Mouse (Mus musculus): Measurements from ENCODE around the gene Igsf23.
"Not testable (repeated sequence)": the region's sequence is repeated elsewhere in the genome, so short reads cannot be mapped to it uniquely, and the experiment has no call there.

Gene Igsf23

DNA sequence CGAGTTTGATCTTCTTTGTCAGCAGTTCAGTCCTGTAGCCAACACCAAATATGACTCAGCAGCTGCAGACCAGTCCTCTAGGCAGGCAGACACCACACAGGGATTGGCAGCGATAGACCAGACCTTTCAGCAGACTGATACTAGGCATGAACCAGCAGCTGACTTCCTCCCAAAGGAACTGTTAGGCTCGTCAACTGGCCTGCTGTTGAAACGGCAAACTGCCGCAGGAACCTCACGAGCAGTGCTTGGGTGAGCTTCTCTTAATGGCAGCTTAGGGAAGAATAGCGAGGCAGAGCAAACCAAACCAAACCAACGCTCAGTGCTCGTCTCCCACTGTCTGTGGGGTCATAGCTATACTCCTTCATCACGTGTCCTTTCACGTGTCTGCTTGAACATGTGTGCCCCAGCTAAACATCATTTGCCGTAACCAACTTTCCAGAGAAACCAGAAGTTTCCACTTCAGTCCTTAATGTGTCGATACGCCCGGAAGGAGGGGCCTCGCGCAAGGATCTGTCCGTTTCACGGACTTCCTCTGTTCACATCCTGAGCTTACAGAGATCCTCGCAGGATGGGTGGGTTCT is 15.3 kb downstream of the Igsf23 start:
- DNase-seq = no peak

DNA sequence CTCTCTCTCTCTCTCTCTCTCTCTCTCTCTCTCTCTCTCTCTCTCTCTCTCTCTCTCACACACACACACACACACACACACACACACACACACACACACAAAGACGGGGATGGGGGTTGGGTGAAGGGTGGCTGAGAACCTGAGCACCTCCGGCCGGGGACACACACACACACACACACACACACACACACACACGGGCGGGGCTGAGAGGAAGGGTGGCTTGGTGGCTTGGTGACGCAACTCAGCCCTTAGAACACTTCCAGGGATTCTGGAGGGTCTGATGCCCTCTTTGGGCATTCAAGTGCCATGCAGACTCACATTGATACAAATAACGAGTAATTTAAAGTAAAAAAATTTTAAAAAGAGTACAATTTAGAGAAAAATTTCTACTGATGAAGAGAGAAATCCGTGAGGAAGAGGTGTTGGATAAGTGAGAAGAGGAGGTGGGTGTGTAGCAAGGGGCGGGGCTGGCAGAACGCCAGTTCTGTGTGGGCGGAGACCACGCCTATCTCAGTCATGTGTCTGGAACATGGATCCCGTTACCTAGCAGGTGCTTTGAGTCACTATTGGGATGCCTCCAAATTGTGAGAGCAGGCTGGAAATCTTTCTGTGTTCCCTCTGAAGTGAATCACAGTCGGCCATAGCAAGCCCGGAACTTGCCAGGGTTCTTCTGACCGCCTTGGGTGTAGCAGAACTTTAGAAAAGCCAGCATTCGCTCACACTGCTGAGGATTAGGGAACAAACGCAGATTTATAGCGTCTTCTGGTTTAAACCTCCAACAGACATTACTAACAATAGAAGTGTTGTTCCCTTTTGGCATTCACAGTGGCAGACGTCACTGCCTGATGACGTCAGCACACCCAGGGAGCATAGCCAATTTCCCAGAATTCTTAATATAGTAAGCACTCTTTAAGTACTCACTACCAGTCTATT is 17.4 kb downstream of the Igsf23 start:
- peak; percentile 58 for DNase-seq

DNA sequence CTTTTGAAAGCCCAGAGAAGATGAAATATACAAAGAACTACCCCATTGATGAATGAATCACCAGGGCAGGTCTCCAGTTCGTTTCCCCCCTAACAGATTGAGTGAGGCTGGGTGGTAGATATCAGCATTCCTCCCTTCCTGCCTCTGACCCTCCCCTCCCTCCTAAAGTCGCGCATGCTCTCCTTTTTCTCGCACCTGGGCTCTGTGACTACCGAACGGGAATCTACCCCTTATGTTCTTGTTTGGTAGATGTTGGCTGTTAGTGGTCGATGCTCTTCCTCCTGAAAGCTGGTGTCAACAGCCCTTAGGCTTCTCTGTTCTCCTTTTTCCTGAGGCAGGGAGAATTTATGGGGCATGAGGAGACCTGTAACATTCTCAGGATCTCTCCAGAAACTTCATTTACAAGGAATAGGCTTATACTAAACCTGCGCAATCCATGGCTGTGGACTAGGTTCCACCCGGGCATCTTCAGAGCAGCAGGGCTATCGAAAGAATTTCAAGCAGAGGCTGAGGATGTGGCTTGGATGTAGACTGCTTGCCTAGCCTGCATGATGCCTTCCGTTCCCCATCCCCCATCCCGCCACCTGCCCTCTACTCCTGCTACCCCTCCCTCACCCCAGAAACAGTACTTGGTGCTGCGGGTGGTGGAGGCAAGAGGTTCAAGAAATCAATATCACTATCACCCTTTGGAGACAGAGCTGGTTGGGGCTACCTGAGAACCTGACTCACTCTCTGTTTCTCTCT is 18.3 kb downstream of the Igsf23 start:
- peak; percentile 12 for DNase-seq

DNA sequence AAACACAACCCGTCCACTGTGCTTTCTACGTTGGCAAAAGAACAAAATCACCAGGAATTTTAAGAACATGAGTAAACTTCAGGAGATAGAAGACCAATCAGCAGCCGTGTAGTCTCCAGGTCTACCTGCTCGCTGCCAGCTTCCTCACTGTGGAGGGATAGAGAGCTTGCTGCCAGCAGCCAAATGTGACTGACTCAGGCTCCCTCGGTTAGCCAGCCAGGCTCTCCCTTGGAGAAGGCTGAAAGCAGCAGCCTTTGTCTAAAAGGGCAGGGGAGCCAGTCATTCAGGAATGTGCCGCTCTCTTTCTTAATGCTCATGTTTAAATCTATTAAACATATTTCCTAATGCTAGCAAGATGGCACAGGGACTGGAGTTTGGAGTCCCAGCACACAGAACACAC is 20.1 kb downstream of the Igsf23 start:
- not testable (repeated sequence) for DNase-seq

DNA sequence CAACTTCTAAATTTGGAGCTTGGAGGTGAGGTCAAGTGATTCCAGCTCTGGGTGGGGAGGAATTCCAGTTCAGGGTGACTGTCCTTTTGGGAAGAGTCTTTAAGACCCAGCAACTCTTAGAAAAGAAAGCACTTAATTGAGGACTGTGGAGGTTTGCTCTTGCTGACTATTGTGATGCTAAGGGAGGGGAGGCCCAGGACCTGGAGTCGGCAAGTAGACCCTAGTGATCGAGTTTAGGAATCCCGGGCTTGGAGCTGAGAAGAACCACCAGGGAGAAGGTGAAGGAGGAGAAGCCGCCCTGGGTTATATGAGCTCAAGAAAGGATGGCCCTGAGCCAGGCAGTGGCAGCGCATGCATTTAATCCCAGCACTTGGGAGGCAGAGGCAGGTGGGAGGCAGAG is 22.1 kb downstream of the Igsf23 start:
- DNase-seq = no peak

DNA sequence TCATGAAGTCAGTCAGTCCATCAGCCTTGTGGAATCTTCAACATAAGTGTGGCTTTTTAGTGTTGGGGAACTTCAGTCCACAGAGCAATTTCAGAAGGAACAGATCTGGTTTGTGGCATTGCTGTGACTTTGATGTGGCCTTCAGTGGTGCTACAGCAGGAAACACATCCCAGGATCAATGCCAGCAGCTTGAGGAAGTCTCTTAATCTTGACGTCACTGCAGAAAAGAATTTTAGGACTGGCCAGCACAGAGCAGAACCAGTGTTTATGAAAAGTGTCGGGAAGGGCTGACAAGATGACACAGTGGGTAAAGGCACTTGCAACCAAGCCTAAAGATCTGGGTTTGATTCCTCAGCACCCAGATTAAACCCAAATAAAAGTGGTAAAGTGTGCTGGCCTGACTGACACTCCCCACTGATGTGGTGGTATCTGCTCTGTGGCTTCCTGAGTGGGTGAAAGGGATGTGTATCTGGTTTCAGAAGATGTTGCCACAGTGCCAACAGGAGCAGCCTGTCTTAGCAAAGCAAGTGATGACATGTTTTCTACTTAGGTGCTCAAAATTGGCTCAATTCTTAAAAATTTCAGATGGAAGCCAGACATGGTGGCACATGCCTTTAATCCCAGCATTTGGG is 23.6 kb downstream of the Igsf23 start:
- no peak for DNase-seq

DNA sequence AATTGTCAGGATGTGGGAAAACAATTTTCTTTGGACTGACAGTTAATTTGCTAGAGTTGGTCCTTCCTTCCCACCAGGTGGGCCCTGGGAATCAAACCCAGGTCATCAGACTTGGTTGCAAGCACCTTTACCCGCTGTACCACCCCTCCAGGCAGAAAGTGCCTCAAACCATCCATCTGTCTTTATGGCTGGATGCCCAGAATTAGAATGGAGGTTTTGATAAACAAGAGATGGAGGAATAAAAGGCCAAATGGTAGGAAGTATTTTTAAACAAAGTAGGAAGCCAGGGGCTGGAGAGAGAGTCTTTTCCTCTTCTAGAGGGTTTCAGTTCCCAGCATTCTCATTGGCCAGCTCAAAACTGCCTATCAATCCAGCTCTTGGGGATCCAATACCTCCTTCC is 25.2 kb downstream of the Igsf23 start:
- no peak for DNase-seq

DNA sequence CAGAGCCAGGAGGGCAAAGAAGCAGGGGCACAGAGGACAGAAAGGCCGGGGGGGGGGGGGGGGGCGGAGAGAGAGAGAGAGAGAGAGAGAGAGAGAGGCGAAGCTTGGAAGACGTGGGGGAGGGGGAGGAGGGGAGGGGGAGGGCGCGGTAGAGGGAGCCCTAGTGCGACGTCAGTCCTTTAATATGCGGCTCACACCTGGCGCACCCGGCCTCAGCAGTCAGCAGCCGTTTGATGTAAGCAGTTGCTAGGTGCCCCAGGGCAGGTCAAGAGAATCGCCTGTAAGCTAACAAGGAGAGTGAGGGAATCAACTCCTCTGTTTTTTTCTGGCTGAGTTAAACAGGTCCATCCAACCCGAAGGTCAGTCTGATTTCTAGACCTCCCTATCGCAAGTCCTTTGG is 26.8 kb downstream of the Igsf23 start:
- peak; percentile 23 for DNase-seq

DNA sequence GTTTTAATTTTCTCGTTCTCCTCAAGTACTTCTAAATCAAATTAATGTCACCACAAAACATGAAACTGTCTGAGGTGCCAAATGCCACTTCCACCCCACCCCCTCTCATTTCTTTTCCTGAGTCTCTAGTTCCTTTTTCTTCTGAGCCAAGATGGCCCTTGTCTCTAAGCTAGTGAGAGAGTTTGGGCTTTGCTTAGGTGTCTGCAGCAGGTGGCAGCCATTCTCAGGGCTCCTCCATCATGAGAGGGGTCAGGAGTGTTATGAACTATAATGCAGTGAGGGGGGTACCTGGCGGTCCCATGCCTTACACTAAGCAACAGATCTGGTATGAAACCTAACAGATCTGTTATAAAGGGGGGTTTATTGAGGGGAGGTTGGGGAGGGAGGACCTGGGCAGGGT is 27.2 kb downstream of the Igsf23 start:
- no peak for DNase-seq

DNA sequence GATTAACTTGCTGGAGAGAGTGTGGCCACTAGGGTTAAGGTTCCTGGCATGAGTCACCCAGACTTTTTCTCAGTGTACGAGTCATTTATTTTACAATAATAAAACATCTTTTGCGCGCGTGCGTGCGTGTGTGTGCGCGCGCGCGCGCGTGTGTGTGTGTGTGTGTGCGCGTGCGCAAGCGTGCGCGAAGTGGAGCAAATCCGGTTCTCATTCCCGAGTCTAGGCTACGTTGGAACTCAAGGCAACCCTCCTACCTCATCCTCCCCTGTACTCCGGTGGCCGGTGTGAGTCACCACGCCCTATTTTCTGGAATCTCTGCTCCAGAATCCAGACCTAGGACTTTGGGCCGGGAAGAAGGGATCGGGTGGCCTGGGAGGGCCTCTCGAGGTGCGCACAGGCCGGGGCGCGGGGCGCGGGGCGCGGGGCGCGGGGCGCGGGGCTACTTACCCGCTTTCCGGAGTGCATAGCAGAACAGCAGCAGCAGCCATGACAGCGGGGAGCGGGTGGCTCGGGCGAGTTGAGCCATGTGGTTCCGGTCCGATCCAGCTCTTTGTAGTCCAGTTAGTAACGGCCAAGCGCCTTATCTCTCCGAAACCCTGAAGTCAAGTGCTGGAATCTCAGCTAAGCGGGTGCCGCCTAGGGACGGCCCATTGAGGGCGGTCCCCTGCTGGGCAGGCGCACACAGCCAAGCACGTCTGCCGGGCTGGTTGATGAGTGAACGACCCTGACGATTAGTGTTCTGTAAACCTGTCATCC is 29.9 kb downstream of the Igsf23 start, which contains the start of gene Pvr:
TSS of gene Pvr (minus strand) at position 655 of the 756 bp plus-strand sequence.
- DNase-seq = peak; percentile 76

DNA sequence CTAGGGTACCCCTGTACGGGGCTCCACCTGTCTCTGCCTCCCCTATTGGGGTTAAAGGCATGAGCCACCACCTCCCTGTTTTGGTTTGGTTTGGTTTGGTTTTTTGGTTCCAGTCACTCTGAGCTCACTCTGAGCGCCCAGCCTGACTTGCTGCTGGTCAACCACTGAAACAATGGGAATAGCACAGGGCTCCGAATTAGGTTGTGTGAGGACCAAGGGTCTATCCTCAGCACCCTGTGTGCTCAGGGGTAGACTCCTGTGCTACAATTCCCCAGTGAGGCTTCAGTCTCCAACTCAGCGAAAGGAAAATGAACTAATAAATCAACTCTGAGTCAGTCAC is 30.4 kb downstream of the Igsf23 start:
- DNase-seq = no peak

DNA sequence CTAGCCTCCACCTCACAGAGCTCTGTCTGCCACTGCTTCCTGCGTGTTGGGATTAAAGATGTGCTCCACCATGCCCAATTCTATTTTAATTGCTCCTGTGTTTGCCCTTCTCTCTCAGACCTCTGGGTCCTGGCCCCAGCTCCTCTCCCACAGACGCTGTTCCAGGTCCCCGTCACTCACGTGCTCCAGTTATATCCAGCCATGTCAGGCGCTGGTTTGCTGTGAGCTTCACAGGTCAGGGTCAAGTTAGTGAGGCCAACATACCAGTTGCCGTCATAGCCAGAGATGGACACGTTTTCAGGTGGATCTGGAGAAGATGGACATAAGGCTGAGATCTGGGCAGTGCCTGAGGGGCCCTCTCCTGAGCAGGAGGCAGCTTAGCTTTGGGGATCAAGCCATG is 36.0 kb downstream of the Igsf23 start:
- no peak for DNase-seq

DNA sequence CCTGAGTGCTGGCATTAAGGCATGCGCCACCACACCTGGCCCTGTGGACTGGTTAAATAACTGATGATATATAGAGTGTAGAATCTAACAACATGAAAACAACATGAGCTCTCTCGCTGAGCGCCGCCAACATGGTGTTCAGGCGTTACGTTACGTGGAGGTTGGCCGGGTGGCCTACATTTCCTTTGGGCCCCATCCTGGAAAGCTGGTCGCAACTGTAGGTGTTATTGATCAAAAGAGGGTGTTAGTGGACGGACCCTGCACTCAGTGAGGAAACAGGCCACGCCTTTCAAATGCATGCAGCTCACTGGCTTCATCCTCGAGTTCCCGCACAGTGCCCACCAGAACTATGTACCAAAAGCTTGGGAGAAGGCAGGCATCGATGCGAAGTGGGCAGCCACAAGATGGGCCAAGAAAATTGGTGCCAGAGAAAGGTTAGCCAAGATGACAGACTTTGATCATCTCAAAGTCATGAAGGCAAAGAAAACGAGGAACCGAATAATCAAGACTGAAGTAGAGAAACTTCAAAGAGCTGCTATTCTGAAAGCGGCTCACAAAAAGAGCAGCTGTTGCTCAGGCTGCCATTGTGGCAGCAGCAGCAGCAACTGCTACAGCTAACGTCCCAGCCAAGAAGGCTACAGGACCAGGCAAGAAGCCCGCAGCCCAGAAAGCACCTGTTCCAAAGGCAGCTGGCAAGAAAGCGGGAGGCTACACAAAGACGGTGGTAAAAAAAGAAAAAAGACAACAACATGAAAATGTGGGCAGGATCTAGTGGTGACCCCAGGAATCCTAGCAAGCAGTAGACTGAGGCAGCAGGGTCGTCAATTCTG is 38.6 kb downstream of the Igsf23 start:
- DNase-seq = no peak

DNA sequence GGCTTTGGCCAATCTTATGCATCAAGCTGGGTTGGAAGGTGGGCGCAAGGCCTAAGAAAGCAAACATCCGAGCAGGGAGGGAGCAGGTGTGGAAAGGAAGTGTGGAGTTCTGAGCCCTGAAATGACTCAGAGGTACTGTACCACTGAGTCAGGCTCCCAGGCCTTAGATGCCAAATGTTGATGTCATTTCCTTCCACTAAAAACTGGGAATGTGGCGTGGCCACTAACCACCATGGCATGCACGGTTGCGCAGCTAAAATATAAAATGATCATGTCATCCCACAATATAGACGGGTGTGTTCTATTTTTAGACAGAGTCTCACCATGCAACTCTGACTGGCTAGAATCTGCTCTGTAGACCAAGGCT is 39.3 kb downstream of the Igsf23 start:
- no peak for DNase-seq

DNA sequence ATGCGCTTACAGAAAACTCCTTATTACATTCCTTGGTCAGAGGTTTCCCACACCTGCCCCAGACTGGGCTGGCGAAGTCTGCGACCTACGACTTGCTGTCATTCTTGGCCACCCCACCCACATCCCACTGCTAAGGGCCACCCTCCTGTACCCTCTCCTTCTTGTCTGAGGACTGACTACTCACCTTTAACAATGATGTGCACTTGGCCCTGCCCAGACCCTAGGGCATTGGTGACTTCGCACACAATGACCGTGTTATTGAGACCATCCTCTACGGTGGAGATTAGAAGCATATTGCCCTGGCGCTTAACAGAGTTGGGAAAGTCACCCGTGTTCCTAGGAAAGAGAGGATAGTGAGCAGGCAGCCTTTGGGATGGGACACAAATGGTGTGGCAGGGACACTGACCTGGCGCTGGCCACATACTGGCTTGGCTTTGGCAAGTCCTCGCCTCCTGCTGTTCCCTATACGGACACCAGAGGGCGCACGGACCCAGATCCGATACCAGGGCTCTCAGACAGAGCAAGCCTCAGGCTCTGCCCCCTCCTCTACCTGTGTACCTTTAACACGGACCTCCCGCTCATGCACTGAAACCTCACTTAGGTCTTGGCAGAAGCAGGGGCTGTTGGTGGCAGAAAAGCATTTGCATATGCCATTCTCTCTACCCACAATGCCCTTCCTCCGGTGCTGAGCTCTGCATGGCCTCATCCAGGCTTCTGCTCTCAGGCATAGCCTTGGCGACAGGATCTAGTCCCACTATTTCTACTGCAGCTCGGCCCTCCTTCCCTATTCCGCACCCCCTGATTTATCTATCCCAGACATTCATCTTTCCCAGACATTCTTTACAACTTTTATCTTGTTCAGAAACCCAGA is 39.9 kb downstream of the Igsf23 start:
- DNase-seq = peak; percentile 75

DNA sequence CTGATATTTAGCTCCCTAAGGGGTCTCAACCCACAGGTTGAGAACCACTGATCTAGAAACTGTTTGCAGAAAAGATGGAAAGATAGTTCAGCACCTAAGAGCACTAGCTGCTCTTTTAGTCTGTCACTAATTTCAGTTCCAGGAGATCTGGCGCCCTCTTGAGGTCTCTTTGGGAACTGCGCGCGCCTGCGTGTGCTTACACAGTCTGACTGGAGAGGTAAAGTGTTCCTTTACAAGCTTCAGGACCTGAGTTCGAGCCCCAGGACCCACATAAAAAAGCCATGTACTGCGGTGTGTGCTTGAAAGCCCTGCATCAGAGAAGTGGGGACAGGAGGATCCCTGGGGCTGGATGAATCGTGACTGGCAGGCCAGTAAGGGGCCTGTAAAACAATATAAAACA is 60.7 kb downstream of the Igsf23 start:
- peak; percentile 48 for DNase-seq

DNA sequence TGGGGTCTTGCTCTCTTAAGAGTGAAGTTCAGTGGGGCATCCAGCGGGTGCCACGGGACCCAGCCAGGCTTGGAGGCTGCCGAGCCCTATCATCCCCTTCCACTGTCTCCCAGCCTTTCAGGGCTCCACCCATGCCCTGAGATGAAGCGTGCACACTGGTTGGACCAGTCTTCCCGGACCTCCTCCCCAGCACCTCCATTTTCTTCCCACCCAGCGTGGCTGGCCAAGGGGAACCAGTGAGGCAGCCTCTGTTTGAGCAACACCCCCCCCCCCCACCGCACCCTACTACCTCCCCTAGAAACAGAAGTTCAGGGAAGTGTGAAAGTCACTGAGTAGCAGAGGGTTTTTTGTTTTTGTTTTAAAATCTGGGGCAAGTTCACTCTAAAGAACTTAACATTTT is 62.7 kb downstream of the Igsf23 start, which contains the start of gene Ceacam19:
TSS of gene Ceacam19 (minus strand) at position 117 of the 400 bp plus-strand sequence.
- DNase-seq = no peak

Data from retina, postnatal 1 day (tissue).